Mouse (Mus musculus): ENCODE measurements around the gene Gm49721.
"Not testable (repeated sequence)": the region's sequence is repeated elsewhere in the genome, so short reads cannot be mapped to it uniquely, and the experiment has no call there.

The Gm49721 gene

DNA sequence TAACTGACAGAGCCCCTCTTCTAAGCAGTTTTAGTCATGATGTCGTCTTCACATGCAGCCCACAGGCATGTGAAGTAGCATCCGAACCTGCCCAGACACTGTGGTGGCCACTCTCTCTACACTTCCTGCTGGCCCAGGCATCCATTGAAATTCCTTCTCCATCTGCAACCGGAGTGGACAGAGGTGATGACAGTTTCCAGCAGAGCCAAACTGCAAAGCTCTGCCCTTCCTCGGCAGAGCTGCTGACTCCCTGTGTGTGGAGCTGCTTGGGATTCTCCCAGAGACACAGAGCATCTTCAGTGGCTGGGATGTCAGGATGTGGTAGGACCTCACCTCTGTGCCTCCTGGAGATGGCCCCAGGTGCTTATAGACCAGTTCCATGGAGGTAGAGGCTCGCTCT, 105.8 kb downstream of the Gm49721 start:
- DNase-seq: not testable (repeated sequence)

DNA sequence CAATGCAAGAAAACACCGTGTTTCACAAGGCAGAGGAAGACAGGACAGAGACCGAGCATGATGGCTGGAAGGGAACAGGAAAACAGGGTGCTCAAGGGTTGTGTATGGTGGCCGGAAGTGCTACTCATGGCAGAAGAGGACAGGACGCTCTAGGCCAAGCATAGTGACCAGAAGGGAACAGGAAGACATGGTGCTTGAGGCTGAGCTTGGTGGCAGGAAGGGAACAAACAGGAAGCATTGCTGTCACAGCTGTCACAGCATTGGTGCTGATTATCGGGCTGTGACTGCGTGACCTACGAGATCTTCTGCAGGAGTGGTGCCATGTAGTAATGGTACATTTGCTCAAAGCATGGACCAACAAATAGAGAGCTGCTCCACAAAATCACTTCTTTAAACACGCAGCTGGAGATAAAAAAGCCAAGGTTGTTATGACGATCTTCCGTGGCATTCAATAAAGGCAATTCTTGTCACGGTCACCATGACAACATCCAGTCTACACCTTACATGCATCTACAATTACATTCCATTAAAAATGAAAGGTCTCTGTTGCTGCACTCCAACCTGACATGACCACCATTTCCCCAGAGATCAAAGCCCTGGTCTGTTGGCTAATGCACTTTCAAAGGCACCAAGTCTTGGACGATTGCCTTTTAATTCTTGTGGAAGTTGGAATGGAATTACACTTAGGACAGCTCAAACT, 106.9 kb downstream of the Gm49721 start:
- DNase-seq: not testable (repeated sequence)

DNA sequence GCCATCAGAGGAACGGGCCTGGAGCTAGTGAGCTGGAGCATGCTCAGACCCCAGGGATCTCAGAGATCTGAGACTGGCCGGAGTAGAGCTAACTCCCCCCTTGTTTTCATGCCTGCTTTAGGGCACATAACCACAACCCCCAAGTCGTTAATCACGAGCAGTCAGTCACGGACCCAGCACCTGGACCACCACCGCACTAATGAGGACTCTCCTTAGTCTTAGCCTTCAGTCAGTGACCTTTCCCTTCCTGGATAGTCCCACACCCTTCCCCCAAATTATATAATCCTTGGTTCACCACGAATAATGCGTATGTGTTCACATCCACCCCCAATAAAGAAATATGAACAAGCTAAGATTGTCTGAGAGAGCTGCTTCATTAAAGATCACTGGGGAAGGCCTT, 108.1 kb downstream of the Gm49721 start:
- DNase-seq: not testable (repeated sequence)

Measured in cerebellum, postnatal 10 days (tissue).